Mouse (Mus musculus): ENCODE measurements around the gene Chd6. TPM values are rescaled to one million over a fixed set of nuclear protein-coding genes. Genes with fewer than 3 reads are reported as not detected.
A peak's percentile ranks its signal among the peaks of the same experiment; 100 is the strongest.

Chd6 gene
- polyA plus RNA-seq, 1 experiment from 2014 or later, result 35.3 TPM

- Histone ChIP-seq H3K36me3 (ENCODE audit: insufficient read depth) (peaks cover 5% of the 10 kb centered on the region; the same call in 1 of the 2 replicates), H3K4me3 (ENCODE audit: low read depth, low read length) (no peak overlapping the region), H3K9me3 (ENCODE audit: low read depth, low read length) (no peaks in the 10 kb centered on the region), H3K9ac (no peak overlapping the region), H3K27ac (ENCODE audit: low read depth) (no peak overlapping the region), H3K4me1 (ENCODE audit: insufficient read depth) (no peaks in the 10 kb centered on the region), H3K4me2 (no peak overlapping the region), H3K27me3 (ENCODE audit: insufficient read depth, low read length) (no peaks in the 10 kb centered on the region)
- DNase-seq (no peak), ATAC-seq (ENCODE audit: insufficient read depth) (no peak)
- WGBS, result 57% methylated on average over 10 of the region's 10 CpGs
- TF ChIP-seq CTCF (IDR thresholded peaks at IDR 0.05; ENCODE audit: low read depth), result no peak
Observed at GRCm38 (mm10) chr2:161066097-161066759, 42.6 kb downstream of the Chd6 start.

GRCm38 (mm10) chr2:161065594-161065993 is 43.3 kb downstream of the Chd6 start:
- no peaks in the 10 kb centered on the region for H3K4me1 ChIP-seq (ENCODE audit: insufficient read depth)
- ATAC-seq (ENCODE audit: insufficient read depth) (no peak), DNase-seq (no peak)
- H3K27ac ChIP-seq (ENCODE audit: low read depth), result no peak overlapping the region
- H3K9ac ChIP-seq, result no peak overlapping the region
- WGBS, result 85% methylated on average over 2 of the region's 2 CpGs
- H3K27me3 ChIP-seq (ENCODE audit: insufficient read depth, low read length), result no peaks in the 10 kb centered on the region
- H3K4me3 ChIP-seq (ENCODE audit: low read depth, low read length), result no peak overlapping the region
- H3K36me3 ChIP-seq (ENCODE audit: insufficient read depth), result peaks cover 5% of the 10 kb centered on the region; the same call in 1 of the 2 replicates
- no peak overlapping the region for H3K4me2 ChIP-seq
- TF ChIP-seq CTCF (IDR thresholded peaks at IDR 0.05; ENCODE audit: low read depth), result no peak
- H3K9me3 ChIP-seq (ENCODE audit: low read depth, low read length), result no peaks in the 10 kb centered on the region

GRCm38 (mm10) chr2:161064836-161065235 is 44.0 kb downstream of the Chd6 start:
- DNase-seq (no peak), ATAC-seq (ENCODE audit: insufficient read depth) (no peak)
- no peak for TF ChIP-seq CTCF (IDR thresholded peaks at IDR 0.05; ENCODE audit: low read depth)
- Histone ChIP-seq H3K4me2 (no peak overlapping the region), H3K27me3 (ENCODE audit: insufficient read depth, low read length) (no peaks in the 10 kb centered on the region), H3K36me3 (ENCODE audit: insufficient read depth) (peaks cover 5% of the 10 kb centered on the region; the same call in 1 of the 2 replicates), H3K27ac (ENCODE audit: low read depth) (no peak overlapping the region), H3K4me3 (ENCODE audit: low read depth, low read length) (no peak overlapping the region), H3K9me3 (ENCODE audit: low read depth, low read length) (no peaks in the 10 kb centered on the region), H3K4me1 (ENCODE audit: insufficient read depth) (no peaks in the 10 kb centered on the region), H3K9ac (no peak overlapping the region)
- WGBS, result 43% methylated on average over 1 of the region's 1 CpGs

DNA sequence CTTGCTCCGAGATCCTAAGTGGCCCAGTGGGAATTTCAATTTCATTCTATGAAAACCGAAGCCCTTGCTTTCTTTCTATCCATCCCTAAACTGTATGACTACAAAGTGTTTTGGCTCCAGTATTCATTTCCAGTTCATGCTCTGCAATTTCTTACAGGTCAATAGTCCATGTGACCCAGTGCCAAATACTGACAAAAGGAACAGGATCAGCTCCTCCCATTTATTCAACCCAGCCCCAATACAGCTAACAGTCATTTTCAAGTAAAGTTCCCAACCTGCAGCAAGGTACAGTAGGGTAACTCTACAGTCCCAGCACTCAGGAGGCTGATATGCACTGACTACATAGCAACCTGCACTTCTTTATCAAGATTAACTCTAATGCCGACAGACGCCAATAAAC is 50.0 kb downstream of the Chd6 start:
- Histone ChIP-seq H3K27me3 (ENCODE audit: insufficient read depth, low read length) (no peaks in the 10 kb centered on the region), H3K9me3 (ENCODE audit: low read depth, low read length) (no peaks in the 10 kb centered on the region)
- WGBS, result 91% methylated on average over 4 of the region's 4 CpGs

DNA sequence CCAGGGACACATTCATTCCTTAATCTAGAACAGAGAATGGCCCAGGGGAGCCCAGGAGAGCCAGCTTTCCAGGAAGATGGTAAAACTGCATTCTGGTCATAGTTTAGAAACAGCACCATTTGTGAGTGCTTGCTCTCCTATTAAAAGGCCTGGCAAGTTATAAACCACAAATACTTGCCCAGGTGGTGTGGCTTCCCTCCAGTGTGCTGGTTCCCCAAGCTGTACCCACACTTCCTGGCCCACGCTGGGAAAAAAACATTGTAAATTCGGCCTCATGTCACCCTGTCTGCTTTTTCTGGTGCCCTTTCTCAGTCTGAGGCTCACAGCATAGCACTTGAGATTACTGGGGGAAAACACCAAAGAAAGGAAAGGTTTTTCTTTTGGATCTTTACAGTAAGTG is 55.1 kb downstream of the Chd6 start:
- ATAC-seq (ENCODE audit: insufficient read depth), result no peak
- H3K36me3 ChIP-seq (ENCODE audit: insufficient read depth), result peaks cover 29% of the 10 kb centered on the region
- no peak overlapping the region for H3K27ac ChIP-seq (ENCODE audit: low read depth)
- H3K4me2 ChIP-seq, result no peak overlapping the region
- no peak overlapping the region for H3K9ac ChIP-seq
- 75% methylated on average over 2 of the region's 2 CpGs for WGBS
- no peak for DNase-seq
- H3K9me3 ChIP-seq (ENCODE audit: low read depth, low read length), result no peaks in the 10 kb centered on the region
- H3K4me3 ChIP-seq (ENCODE audit: low read depth, low read length), result no peak overlapping the region
- TF ChIP-seq CTCF (IDR thresholded peaks at IDR 0.05; ENCODE audit: low read depth), result no peak
- H3K4me1 ChIP-seq (ENCODE audit: insufficient read depth), result no peaks in the 10 kb centered on the region
- H3K27me3 ChIP-seq (ENCODE audit: insufficient read depth, low read length), result no peaks in the 10 kb centered on the region

More for the DNA sequence above, 50.0 kb downstream of the Chd6 start:
- ATAC-seq (ENCODE audit: insufficient read depth) (no peak), DNase-seq (no peak)
- Histone ChIP-seq H3K9ac (no peak overlapping the region), H3K36me3 (ENCODE audit: insufficient read depth) (peaks cover 2% of the 10 kb centered on the region), H3K4me2 (no peak overlapping the region), H3K4me3 (ENCODE audit: low read depth, low read length) (no peak overlapping the region), H3K4me1 (ENCODE audit: insufficient read depth) (no peaks in the 10 kb centered on the region), H3K27ac (ENCODE audit: low read depth) (no peak overlapping the region)
- TF ChIP-seq CTCF (IDR thresholded peaks at IDR 0.05; ENCODE audit: low read depth), result no peak

- DNase-seq (no peak), ATAC-seq (ENCODE audit: insufficient read depth) (no peak)
- 97% methylated on average over 5 of the region's 5 CpGs for WGBS
Observed at GRCm38 (mm10) chr2:161052175-161052574, 56.7 kb downstream of the Chd6 start.

DNA sequence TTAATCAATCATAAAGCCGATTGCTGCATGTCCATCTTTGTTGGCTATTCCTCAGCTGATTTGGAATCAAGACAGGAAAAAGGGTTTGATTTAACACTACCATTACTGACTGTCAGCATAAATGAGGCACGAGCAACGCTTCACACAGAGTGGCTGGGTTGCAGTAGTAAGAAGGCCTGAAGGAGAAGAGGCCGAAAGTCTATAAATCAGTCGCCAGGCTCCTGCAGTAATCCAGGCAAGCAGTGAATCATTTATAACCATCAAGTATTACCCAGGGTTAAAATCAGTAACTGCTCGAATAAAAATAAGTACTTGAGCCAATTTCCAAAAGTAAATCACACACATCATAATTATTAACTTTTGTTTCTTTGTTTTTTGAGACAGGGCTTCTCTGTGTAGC is 59.4 kb downstream of the Chd6 start:
- H3K4me1 ChIP-seq (ENCODE audit: insufficient read depth), result no peaks in the 10 kb centered on the region
- DNase-seq, result peak; percentile 17
- no peak overlapping the region for H3K27ac ChIP-seq (ENCODE audit: low read depth)
- H3K36me3 ChIP-seq (ENCODE audit: insufficient read depth), result peaks cover 39% of the 10 kb centered on the region
- no peak overlapping the region for H3K4me3 ChIP-seq (ENCODE audit: low read depth, low read length)
- no peaks in the 10 kb centered on the region for H3K9me3 ChIP-seq (ENCODE audit: low read depth, low read length)
- no peak overlapping the region for H3K9ac ChIP-seq
- WGBS, result 59% methylated on average over 6 of the region's 6 CpGs
- no peak for TF ChIP-seq CTCF (IDR thresholded peaks at IDR 0.05; ENCODE audit: low read depth)
- no peak overlapping the region for H3K4me2 ChIP-seq
- no peaks in the 10 kb centered on the region for H3K27me3 ChIP-seq (ENCODE audit: insufficient read depth, low read length)
- ATAC-seq (ENCODE audit: insufficient read depth), result no peak

More at GRCm38 (mm10) chr2:161052175-161052574, 56.7 kb downstream of the Chd6 start:
- no peak overlapping the region for H3K4me2 ChIP-seq
- no peaks in the 10 kb centered on the region for H3K27me3 ChIP-seq (ENCODE audit: insufficient read depth, low read length)
- no peak overlapping the region for H3K4me3 ChIP-seq (ENCODE audit: low read depth, low read length)
- H3K36me3 ChIP-seq (ENCODE audit: insufficient read depth), result peaks cover 32% of the 10 kb centered on the region
- H3K9ac ChIP-seq, result no peak overlapping the region
- TF ChIP-seq CTCF (IDR thresholded peaks at IDR 0.05; ENCODE audit: low read depth), result no peak
- no peaks in the 10 kb centered on the region for H3K9me3 ChIP-seq (ENCODE audit: low read depth, low read length)
- no peak overlapping the region for H3K27ac ChIP-seq (ENCODE audit: low read depth)
- no peaks in the 10 kb centered on the region for H3K4me1 ChIP-seq (ENCODE audit: insufficient read depth)

All from lung, embryonic 14.5 days (tissue).